Mouse (Mus musculus) MEL (cell line): ENCODE results near the gene Kalrn. TPM values are rescaled to one million over a fixed set of nuclear protein-coding genes. Genes with fewer than 3 reads are reported as not detected.

Source experiments
- DNase-seq: peaks from one replicate; pipeline ENCODE4 v3.0.0; 2011; ENCODE audit warnings: low read depth, low spot score
- H3K27ac ChIP-seq: 2 replicates; pipeline ENCODE4 v1.5.1; 2012; ENCODE audit warnings: low read depth, mild to moderate bottlenecking, control low read depth, low read length, moderate library complexity; ENCODE audit not compliant: control insufficient read depth
- H3K27me3 ChIP-seq, 2 experiments: fragments of 150-350 bp in 1 of 2; sonication (generic) in 1 of 2; 2 replicates each; pipeline ENCODE4 v1.6.1; 2012; ENCODE audit warnings: low read length in 2 of 2, mild to moderate bottlenecking in 2 of 2, improper control_type of control experiment in 1 of 2, moderate library complexity in 1 of 2; ENCODE audit not compliant: insufficient read depth in 2 of 2, control insufficient read depth in 1 of 2
- H3K36me3 ChIP-seq, 2 experiments: 2 replicates each; pipeline ENCODE4 v1.6.1; 2012 to 2014; ENCODE audit warnings: low read length in 2 of 2, improper control_type of control experiment in 1 of 2, inconsistent platforms in 1 of 2, mild to moderate bottlenecking in 1 of 2; ENCODE audit not compliant: insufficient read depth in 2 of 2, control insufficient read depth in 1 of 2
- H3K4me1 ChIP-seq, 2 experiments: fragments of 150-350 bp in 1 of 2; sonication (generic) in 1 of 2; 2 replicates each; pipeline ENCODE4 v1.6.1; 2012; ENCODE audit warnings: low read length in 2 of 2, improper control_type of control experiment in 1 of 2, mild to moderate bottlenecking in 1 of 2; ENCODE audit not compliant: insufficient read depth in 2 of 2, control insufficient read depth in 1 of 2
- H3K4me3 ChIP-seq, 2 experiments: fragments of 150-350 bp in 1 of 2; sonication (generic) in 1 of 2; 2 replicates each; pipeline ENCODE4 v1.5.1; 2012; ENCODE audit warnings: low read depth in 2 of 2, low read length in 2 of 2, mild to moderate bottlenecking in 2 of 2, moderate library complexity in 2 of 2, control low read depth in 1 of 2, improper control_type of control experiment in 1 of 2; ENCODE audit not compliant: control insufficient read depth in 1 of 2, insufficient read depth in 1 of 2
- H3K79me2 ChIP-seq: 2 replicates; pipeline ENCODE4 v1.6.1; 2012; ENCODE audit warnings: mild to moderate bottlenecking, low read length, moderate library complexity; ENCODE audit not compliant: control insufficient read depth, poor library complexity, insufficient read depth
- H3K9ac ChIP-seq: 2 replicates; pipeline ENCODE4 v1.6.1; 2012; ENCODE audit warnings: low read depth, mild to moderate bottlenecking, control low read depth, low read length, moderate library complexity; ENCODE audit not compliant: control insufficient read depth, poor library complexity, severe bottlenecking
- H3K9me3 ChIP-seq: fragments of 150-350 bp; sonication (generic); replicated peaks from 2 replicates; pipeline ENCODE4 v1.6.1; 2012; ENCODE audit warnings: mild to moderate bottlenecking, low read length, improper control_type of control experiment, moderate library complexity; ENCODE audit not compliant: insufficient read depth
- CHD1 ChIP-seq: IDR thresholded peaks from 2 replicates; pipeline ENCODE4 v1.6.1; 2012; ENCODE audit warnings: low read depth, mild to moderate bottlenecking, inconsistent platforms, low read length, improper control_type of control experiment
- CHD2 ChIP-seq: IDR thresholded peaks from 2 replicates; pipeline ENCODE4 v1.6.1; 2011; ENCODE audit warnings: low read length, improper control_type of control experiment
- CTCF ChIP-seq, 3 experiments: IDR thresholded peaks in 2 of 3; conservative IDR thresholded peaks in 1 of 3; 2 replicates each; pipeline ENCODE4 v1.5.1; 2011 to 2012; ENCODE audit warnings: low read length in 3 of 3, low read depth in 2 of 3, mild to moderate bottlenecking in 2 of 3, improper control_type of control experiment in 1 of 3, inconsistent platforms in 1 of 3, mixed read lengths in 1 of 3, moderate library complexity in 1 of 3; ENCODE audit not compliant: control insufficient read depth in 1 of 3, insufficient read depth in 1 of 3, poor library complexity in 1 of 3, severe bottlenecking in 1 of 3
- GABPA ChIP-seq: IDR thresholded peaks from 2 replicates; pipeline ENCODE4 v1.6.1; 2012; ENCODE audit warnings: low read depth, mild to moderate bottlenecking, inconsistent platforms, low read length, improper control_type of control experiment, moderate library complexity
- KAT2A ChIP-seq: conservative IDR thresholded peaks from 2 replicates; pipeline ENCODE4 v1.6.1; 2012; ENCODE audit warnings: low read depth, low read length, improper control_type of control experiment, inconsistent platforms
- MAFK ChIP-seq: IDR thresholded peaks from 2 replicates; pipeline ENCODE4 v1.6.1; 2011; ENCODE audit warnings: low read depth, mild to moderate bottlenecking, low read length, improper control_type of control experiment, borderline replicate concordance
- MAX ChIP-seq: IDR thresholded peaks from 2 replicates; pipeline ENCODE4 v1.6.1; 2011; ENCODE audit warnings: low read length, improper control_type of control experiment
- MXI1 ChIP-seq: IDR thresholded peaks from 2 replicates; pipeline ENCODE4 v1.6.1; 2011; ENCODE audit warnings: mild to moderate bottlenecking, low read depth, low read length, improper control_type of control experiment
- POLR2A ChIP-seq, 2 experiments: IDR thresholded peaks; 2 replicates each; pipeline ENCODE4 v1.6.1; 2011 to 2012; ENCODE audit warnings: low read length in 2 of 2, mild to moderate bottlenecking in 2 of 2, control low read depth in 1 of 2, improper control_type of control experiment in 1 of 2, low read depth in 1 of 2, moderate library complexity in 1 of 2; ENCODE audit not compliant: control insufficient read depth in 1 of 2, insufficient read depth in 1 of 2, poor library complexity in 1 of 2
- POLR2AphosphoS2 ChIP-seq: IDR thresholded peaks from 2 replicates; pipeline ENCODE4 v1.6.1; 2011; ENCODE audit warnings: low read length, improper control_type of control experiment
- POLR2AphosphoS5 ChIP-seq: IDR thresholded peaks from 2 replicates; pipeline ENCODE4 v1.6.1; 2012; ENCODE audit warnings: low read depth, borderline replicate concordance, mild to moderate bottlenecking, inconsistent platforms, low read length, moderate library complexity, mixed read lengths
- RCOR1 ChIP-seq: IDR thresholded peaks from 2 replicates; pipeline ENCODE4 v1.6.1; 2012; ENCODE audit warnings: low read depth, mild to moderate bottlenecking, inconsistent platforms, low read length, improper control_type of control experiment
- SMC3 ChIP-seq: IDR thresholded peaks from 2 replicates; pipeline ENCODE4 v1.6.1; 2011; ENCODE audit warnings: low read depth, low read length, improper control_type of control experiment
- TBP ChIP-seq: IDR thresholded peaks from 2 replicates; pipeline ENCODE4 v1.8.0; 2011; ENCODE audit warnings: low read depth, low read length, improper control_type of control experiment
- USF2 ChIP-seq, 2 experiments: IDR thresholded peaks; 2 replicates each; pipeline ENCODE4 v1.6.1; 2011 to 2012; ENCODE audit warnings: improper control_type of control experiment in 2 of 2, low read length in 2 of 2, borderline replicate concordance in 1 of 2, inconsistent platforms in 1 of 2, low read depth in 1 of 2, mild to moderate bottlenecking in 1 of 2; ENCODE audit not compliant: insufficient read depth in 1 of 2
- ZMIZ1 ChIP-seq: IDR thresholded peaks from 2 replicates; pipeline ENCODE4 v1.6.1; 2012; ENCODE audit warnings: low read depth, mild to moderate bottlenecking, inconsistent platforms, low read length, improper control_type of control experiment, moderate library complexity
- ZNF384 ChIP-seq: IDR thresholded peaks from 2 replicates; pipeline ENCODE4 v1.6.1; 2012; ENCODE audit warnings: low read depth, mild to moderate bottlenecking, inconsistent platforms, low read length, improper control_type of control experiment
- polyA plus RNA-seq, 2 experiments: library from polyadenylated mRNA; stranded (reverse) in 1 of 2; unstranded in 1 of 2; fragments of >175 nt in 1 of 2; fragments of >200 nt in 1 of 2; gene quantifications; 2 replicates each; pipeline versions ENCODE4 v1.2.1 to v1.2.4; 2012; ENCODE audit warnings: low replicate concordance in 2 of 2, low read depth in 1 of 2; ENCODE audit not compliant: insufficient read length in 2 of 2, insufficient read depth in 1 of 2, missing spikeins in 1 of 2
- total RNA-seq: library from RNA; depleted of rRNA; stranded (reverse); fragments of 300-350 nt; gene quantifications from 2 replicates; pipeline ENCODE4 v1.2.3, GENCODE M21; 2012

The Kalrn gene
- total and polyA plus RNA-seq, 3 experiments = 10.4 to 11.8 TPM; not detected in 1

GRCm38 (mm10) chr16:34395221-34395811, 178.0 kb downstream of the Kalrn start:
- DNase-seq = no peak
- no peaks in the 10 kb centered on the region for H3K4me1 ChIP-seq
- no peaks in the 10 kb centered on the region for H3K36me3 ChIP-seq
- H3K79me2 ChIP-seq = no peaks in the 10 kb centered on the region
- H3K27ac ChIP-seq = no peak overlapping the region
- no peak overlapping the region for H3K4me3 ChIP-seq
- H3K9me3 ChIP-seq = no peaks in the 10 kb centered on the region
- H3K9ac ChIP-seq = no peak overlapping the region
- no peaks in the 10 kb centered on the region for H3K27me3 ChIP-seq
- TF ChIP-seq RCOR1 = no peak
- TF ChIP-seq POLR2AphosphoS2 = no peak
- no peak for TF ChIP-seq CHD1
- no peak for TF ChIP-seq SMC3
- no peak for TF ChIP-seq CTCF (IDR thresholded peaks at IDR 0.05 in 2 of 3, conservative IDR thresholded peaks at IDR 0.05 in 1 of 3; ENCODE audit: control insufficient read depth in 1 of 3, insufficient read depth in 1 of 3, low read depth in 2 of 3, low read length in 3 of 3, poor library complexity in 1 of 3, severe bottlenecking in 1 of 3)
- TF ChIP-seq GABPA = no peak
- no peak for TF ChIP-seq POLR2AphosphoS5
- no peak for TF ChIP-seq MXI1

- no peak overlapping the region for H3K27ac ChIP-seq
- no peaks in the 10 kb centered on the region for H3K4me1 ChIP-seq
- H3K4me3 ChIP-seq = no peak overlapping the region
- no peaks in the 10 kb centered on the region for H3K79me2 ChIP-seq
- H3K27me3 ChIP-seq = no peaks in the 10 kb centered on the region; a peak in 1 of 4 replicates
- no peaks in the 10 kb centered on the region for H3K9me3 ChIP-seq
- no peak overlapping the region for H3K9ac ChIP-seq
- no peaks in the 10 kb centered on the region for H3K36me3 ChIP-seq
- no peak for TF ChIP-seq USF2 (IDR thresholded peaks at IDR 0.05; ENCODE audit: borderline replicate concordance in 1 of 2, insufficient read depth in 1 of 2, low read depth in 1 of 2, low read length in 2 of 2)
- no peak for TF ChIP-seq ZMIZ1
- TF ChIP-seq ZNF384 = no peak
- TF ChIP-seq TBP = no peak
- no peak for TF ChIP-seq MAX
- TF ChIP-seq POLR2AphosphoS5 = no peak
- TF ChIP-seq CHD2 = no peak
- TF ChIP-seq KAT2A = no peak
- TF ChIP-seq MAFK = no peak
- TF ChIP-seq SMC3 = no peak
- TF ChIP-seq POLR2A (IDR thresholded peaks at IDR 0.05; ENCODE audit: control insufficient read depth in 1 of 2, insufficient read depth in 1 of 2, low read depth in 1 of 2, low read length in 2 of 2, poor library complexity in 1 of 2) = no peak
- DNase-seq = no peak
These were observed 183.6 kb downstream of the Kalrn start for GRCm38 (mm10) chr16:34389520-34390271.
